Comparison of ENCODE assay signal across 23 mouse cellular contexts in the genomic region with DNA sequence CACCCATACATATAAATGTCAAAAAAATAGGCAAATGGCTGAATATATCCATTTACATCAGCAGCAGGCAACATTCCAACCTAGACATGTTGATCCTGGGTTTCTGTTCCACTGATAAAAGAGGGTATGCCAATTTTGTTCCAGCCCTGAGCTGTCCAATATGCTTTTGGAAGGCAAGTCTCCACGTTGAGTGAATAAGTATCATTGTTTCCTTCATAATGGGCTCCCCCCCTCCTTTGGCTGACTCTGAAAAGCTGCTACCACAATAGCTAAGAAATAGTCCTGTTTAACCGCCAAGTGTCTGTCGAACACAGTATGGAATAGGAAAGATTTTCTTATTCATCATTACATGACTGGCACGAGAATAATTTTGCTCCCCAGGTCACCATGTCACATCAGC.
DNase-seq lines count a peak whose midpoint lies in the region; ATAC-seq lines count a peak whose summit lies in the region.
"Had no signal": no experiment of that assay in that cellular context is flagged by ENCODE, and none has a peak within 500 bp of the region (broad histone marks: within the 10 kb centered on the region; RNA-seq: fewer than 3 reads in every experiment).

No protein-coding gene starts in this region.

- H3K36me3 ChIP-seq in midbrain, embryonic 11.5 days (ENCODE audit: control insufficient read depth, insufficient read depth, low read length) = no peaks in the 10 kb centered on the region
- H3K36me3 ChIP-seq in midbrain, embryonic 16.5 days (ENCODE audit: control insufficient read depth, insufficient read depth, low read length) = no peaks in the 10 kb centered on the region
- H3K36me3 ChIP-seq in forebrain, embryonic 14.5 days (ENCODE audit: control insufficient read depth, insufficient read depth, low read length) = no peaks in the 10 kb centered on the region
- H3K36me3 ChIP-seq in hindbrain, embryonic 13.5 days = no peaks in the 10 kb centered on the region
- H3K36me3 ChIP-seq in midbrain, embryonic 15.5 days (replicated peaks) = no peaks in the 10 kb centered on the region
- H3K36me3 ChIP-seq: embryonic facial prominence, embryonic 10.5 days; heart, embryonic 15.5 days; limb, embryonic 10.5 days had no signal

- H3K9me3 ChIP-seq in midbrain, embryonic 11.5 days (ENCODE audit: control insufficient read depth, low read length) = no peaks in the 10 kb centered on the region
- no peaks in the 10 kb centered on the region for H3K9me3 ChIP-seq in midbrain, embryonic 16.5 days (replicated peaks; ENCODE audit: control insufficient read depth, low read length, poor library complexity, severe bottlenecking)
- H3K9me3 ChIP-seq in forebrain, embryonic 14.5 days (replicated peaks; ENCODE audit: control insufficient read depth, low read length) = no peaks in the 10 kb centered on the region
- no peaks in the 10 kb centered on the region for H3K9me3 ChIP-seq in hindbrain, embryonic 13.5 days
- no peaks in the 10 kb centered on the region for H3K9me3 ChIP-seq in midbrain, embryonic 15.5 days
- H3K9me3 ChIP-seq: embryonic facial prominence, embryonic 10.5 days; heart, embryonic 15.5 days; limb, embryonic 10.5 days; megakaryocyte, embryonic 14.5 days had no signal

- H3K27me3 ChIP-seq in midbrain, embryonic 11.5 days (ENCODE audit: control insufficient read depth, insufficient read depth, low read length) = no peaks in the 10 kb centered on the region
- H3K27me3 ChIP-seq in midbrain, embryonic 16.5 days (ENCODE audit: control insufficient read depth, insufficient read depth, low read depth, low read length) = 0 out of 2 replicates have a peak, but pooled peaks cover 3% of the 10 kb centered on the region
- H3K27me3 ChIP-seq in forebrain, embryonic 14.5 days (replicated peaks; ENCODE audit: control insufficient read depth, insufficient read depth, low read length) = no peaks in the 10 kb centered on the region
- H3K27me3 ChIP-seq in hindbrain, embryonic 13.5 days = no peaks in the 10 kb centered on the region
- H3K27me3 ChIP-seq in midbrain, embryonic 15.5 days (replicated peaks) = no peaks in the 10 kb centered on the region
- H3K27me3 ChIP-seq: heart, embryonic 15.5 days; megakaryocyte, embryonic 14.5 days had no signal

- ATAC-seq in midbrain, embryonic 11.5 days (ENCODE audit: low FRiP score) = peak; percentile 70
- ATAC-seq in midbrain, embryonic 16.5 days = no peak
- ATAC-seq in forebrain, embryonic 14.5 days = peak; percentile 74
- ATAC-seq in hindbrain, embryonic 13.5 days (ENCODE audit: low FRiP score) = 0 out of 2 replicates have a peak, but pooled peaks have one; percentile 32
- 0 out of 2 replicates have a peak, but pooled peaks have one; percentile 14 for ATAC-seq in midbrain, embryonic 15.5 days (replicated peaks)
- no peak for ATAC-seq in granulocyte monocyte progenitor cell, adult 5-6 weeks (replicated peaks; ENCODE audit: poor library complexity, severe bottlenecking)
- ATAC-seq: intestine, embryonic 16.5 days had no signal

- no peak overlapping the region for H3K27ac ChIP-seq in midbrain, embryonic 11.5 days (ENCODE audit: low read depth, low read length)
- H3K27ac ChIP-seq in midbrain, embryonic 16.5 days (ENCODE audit: low read length) = no peak overlapping the region
- no peak overlapping the region for H3K27ac ChIP-seq in forebrain, embryonic 14.5 days (ENCODE audit: low read depth, low read length)
- no peak overlapping the region for H3K27ac ChIP-seq in hindbrain, embryonic 13.5 days
- H3K27ac ChIP-seq in midbrain, embryonic 15.5 days = no peak overlapping the region
- H3K27ac ChIP-seq: embryonic facial prominence, embryonic 10.5 days; heart, embryonic 15.5 days; layer of hippocampus, adult 2 months; limb, embryonic 10.5 days had no signal

- WGBS in midbrain, embryonic 11.5 days = 19% methylated on average over 4 of the region's 4 CpGs
- 12% methylated on average over 4 of the region's 4 CpGs for WGBS in midbrain, embryonic 16.5 days
- 5% methylated on average over 4 of the region's 4 CpGs for WGBS in forebrain, embryonic 14.5 days
- 17% methylated on average over 4 of the region's 4 CpGs for WGBS in hindbrain, embryonic 13.5 days
- WGBS in midbrain, embryonic 15.5 days = 18% methylated on average over 4 of the region's 4 CpGs

- DNase-seq in midbrain, embryonic 11.5 days (ENCODE audit: low spot score, missing footprints) = no peak
- peak; percentile 72 for DNase-seq in forebrain, embryonic 14.5 days (ENCODE audit: low spot score)
- no peak for DNase-seq in thymus, adult 18-20 months
- no peak for DNase-seq in cerebellum, postnatal 4 days (ENCODE audit: low spot score in 2 of 2)
- DNase-seq: adrenal gland, adult 2 months; cerebellum, adult 9-11 months; gastrocnemius, postnatal 10 days; heart, postnatal 4 days; kidney, postnatal 10 days; lung, adult 18-20 months; right cerebral cortex, postnatal 14 days; thymus, postnatal 4 days had no signal

- H3K4me3 ChIP-seq in midbrain, embryonic 11.5 days (ENCODE audit: low read depth, low read length) = no peak overlapping the region
- H3K4me3 ChIP-seq in midbrain, embryonic 16.5 days (ENCODE audit: low read depth, low read length) = no peak overlapping the region
- H3K4me3 ChIP-seq in forebrain, embryonic 14.5 days (ENCODE audit: low read depth, low read length) = no peak overlapping the region
- H3K4me3 ChIP-seq in hindbrain, embryonic 13.5 days = no peak overlapping the region
- H3K4me3 ChIP-seq in midbrain, embryonic 15.5 days = no peak overlapping the region
- H3K4me3 ChIP-seq: embryonic facial prominence, embryonic 10.5 days; heart, embryonic 15.5 days; layer of hippocampus, adult 2 months; limb, embryonic 10.5 days; megakaryocyte, embryonic 14.5 days; myocyte had no signal

- H3K4me1 ChIP-seq in midbrain, embryonic 11.5 days (ENCODE audit: control insufficient read depth, insufficient read depth, low read length) = peaks cover 2% of the 10 kb centered on the region; the same call in 1 of the 2 replicates
- peaks cover 2% of the 10 kb centered on the region; the same call in 1 of the 2 replicates for H3K4me1 ChIP-seq in midbrain, embryonic 16.5 days (ENCODE audit: control insufficient read depth, insufficient read depth, low read length)
- peaks cover 11% of the 10 kb centered on the region for H3K4me1 ChIP-seq in forebrain, embryonic 14.5 days (ENCODE audit: control insufficient read depth, insufficient read depth, low read length)
- peaks cover 16% of the 10 kb centered on the region for H3K4me1 ChIP-seq in hindbrain, embryonic 13.5 days (replicated peaks)
- 0 out of 2 replicates have a peak, but pooled peaks cover 8% of the 10 kb centered on the region for H3K4me1 ChIP-seq in midbrain, embryonic 15.5 days
- H3K4me1 ChIP-seq: heart, embryonic 15.5 days had no signal

- no peak overlapping the region for H3K4me2 ChIP-seq in midbrain, embryonic 11.5 days
- no peak overlapping the region for H3K4me2 ChIP-seq in midbrain, embryonic 16.5 days (ENCODE audit: low read length)
- no peak overlapping the region for H3K4me2 ChIP-seq in forebrain, embryonic 14.5 days (ENCODE audit: low read length)
- H3K4me2 ChIP-seq in hindbrain, embryonic 13.5 days = no peak overlapping the region
- no peak overlapping the region for H3K4me2 ChIP-seq in midbrain, embryonic 15.5 days
- H3K4me2 ChIP-seq: heart, embryonic 15.5 days had no signal

- H3K9ac ChIP-seq in midbrain, embryonic 11.5 days (ENCODE audit: low read length) = no peak overlapping the region
- no peak overlapping the region for H3K9ac ChIP-seq in midbrain, embryonic 16.5 days (ENCODE audit: low read depth, low read length)
- no peak overlapping the region for H3K9ac ChIP-seq in forebrain, embryonic 14.5 days (ENCODE audit: low read length)
- no peak overlapping the region for H3K9ac ChIP-seq in hindbrain, embryonic 13.5 days
- no peak overlapping the region for H3K9ac ChIP-seq in midbrain, embryonic 15.5 days
- H3K9ac ChIP-seq: heart, embryonic 15.5 days had no signal

Comparison
In these comparisons a context has a peak if more than half of its experiments do, and no peak if none do; other contexts are left out.
1. ATAC-seq: peak in midbrain, embryonic 11.5 days (single experiment), forebrain, embryonic 14.5 days (single experiment), hindbrain, embryonic 13.5 days (single experiment) and midbrain, embryonic 15.5 days (single experiment); none in midbrain, embryonic 16.5 days (single experiment) and granulocyte monocyte progenitor cell, adult 5-6 weeks (single experiment).